Mouse (Mus musculus) thymus, adult 18-20 months (tissue): ENCODE measurements around the gene Ciao2a.

Experiments used
- DNase-seq, 2 experiments: peaks; one replicate each; pipeline ENCODE4 v3.0.0; 2022; ENCODE audit warnings: mixed read lengths in 2 of 2

Gene Ciao2a

DNA sequence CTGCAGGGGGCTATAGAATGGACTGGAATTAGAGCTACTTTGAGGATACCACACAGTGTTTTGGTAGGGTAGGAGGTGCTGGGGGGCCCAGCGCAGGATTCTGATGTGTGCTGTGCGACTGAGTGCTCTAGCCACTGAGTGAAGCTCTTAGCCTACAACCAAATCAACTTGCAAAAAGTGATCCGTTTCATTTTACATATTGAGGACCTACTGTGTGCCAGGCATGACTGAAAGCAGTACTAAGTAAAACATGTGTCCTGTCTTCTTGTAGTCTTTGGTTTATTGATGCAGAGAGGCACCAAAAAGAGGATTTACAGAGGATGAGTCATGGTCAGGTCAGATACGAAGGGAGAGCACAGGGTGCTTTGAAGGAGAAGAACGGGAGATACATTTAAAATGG lies 40.8 kb downstream of the Ciao2a start:
- DNase-seq = no peak

DNA sequence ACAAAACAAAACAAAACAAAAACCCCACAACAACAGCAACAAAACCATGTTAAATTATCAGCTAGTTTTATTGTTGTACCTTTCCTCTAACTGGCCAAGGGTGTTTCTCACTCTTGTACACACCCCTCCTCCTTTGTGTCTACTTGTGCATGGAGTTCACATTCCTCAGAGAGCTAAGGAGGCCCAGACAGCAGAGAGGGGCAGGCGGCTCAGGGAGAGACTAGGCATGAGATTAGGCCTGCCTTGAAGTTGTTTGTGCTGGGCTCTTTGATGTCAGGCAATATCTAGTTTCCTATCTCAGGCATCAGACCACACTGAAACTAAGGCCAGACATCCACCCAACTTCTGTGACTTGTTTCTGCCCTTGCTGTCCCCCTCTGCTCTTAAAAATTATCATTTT lies 41.8 kb downstream of the Ciao2a start:
- DNase-seq = no peak

DNA sequence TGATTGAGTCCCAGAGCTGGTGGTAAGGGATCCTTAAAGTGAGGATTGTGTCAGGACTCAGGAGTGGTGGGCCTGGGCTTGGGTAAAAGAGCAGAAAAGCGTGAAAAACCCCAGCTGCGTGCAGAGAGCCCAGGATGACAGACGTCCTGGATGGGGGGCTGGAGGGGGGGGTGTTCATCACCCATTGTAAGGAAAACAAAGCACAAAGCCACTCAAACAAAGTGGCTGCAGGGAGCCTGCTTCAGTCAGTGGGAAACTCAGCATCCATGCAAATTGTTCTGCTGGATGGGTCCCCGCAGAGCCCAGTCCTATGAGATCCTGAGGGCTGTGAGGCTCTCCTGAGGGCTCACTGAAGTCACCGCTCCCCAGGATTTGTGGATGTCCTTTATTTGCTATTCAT lies 44.1 kb downstream of the Ciao2a start:
- no peak for DNase-seq

DNA sequence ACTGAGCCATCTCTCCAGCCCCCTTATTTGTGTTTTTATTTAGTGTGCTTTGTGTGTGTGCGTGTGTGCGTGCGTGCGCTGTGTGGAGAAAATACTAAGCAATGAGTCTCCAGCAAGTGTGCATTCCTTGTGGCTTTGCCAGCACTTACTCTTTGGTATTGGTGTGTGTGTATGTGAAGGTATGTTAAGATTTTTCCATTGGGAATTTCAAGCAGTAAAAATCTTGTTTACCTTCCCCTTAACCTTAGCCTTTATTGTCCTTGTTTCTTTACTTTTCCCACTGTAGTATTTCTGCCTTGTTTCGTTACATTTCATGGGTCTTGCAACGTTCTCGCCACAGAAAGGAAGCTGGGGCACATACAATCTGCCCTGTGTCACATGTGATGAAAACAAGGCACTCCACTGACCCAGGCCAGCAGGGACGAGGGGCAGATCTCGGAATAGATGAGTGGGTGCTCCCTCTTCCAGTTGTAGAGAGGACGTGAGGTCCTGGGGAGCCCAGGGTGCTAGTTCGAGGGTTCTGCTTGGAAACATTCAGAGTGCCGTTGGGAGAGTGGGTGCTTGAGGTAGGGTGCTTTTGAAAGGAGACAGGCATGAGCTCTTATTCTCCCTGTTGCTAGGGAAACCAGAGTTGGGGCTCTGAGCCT lies 45.0 kb downstream of the Ciao2a start:
- DNase-seq = no peak

DNA sequence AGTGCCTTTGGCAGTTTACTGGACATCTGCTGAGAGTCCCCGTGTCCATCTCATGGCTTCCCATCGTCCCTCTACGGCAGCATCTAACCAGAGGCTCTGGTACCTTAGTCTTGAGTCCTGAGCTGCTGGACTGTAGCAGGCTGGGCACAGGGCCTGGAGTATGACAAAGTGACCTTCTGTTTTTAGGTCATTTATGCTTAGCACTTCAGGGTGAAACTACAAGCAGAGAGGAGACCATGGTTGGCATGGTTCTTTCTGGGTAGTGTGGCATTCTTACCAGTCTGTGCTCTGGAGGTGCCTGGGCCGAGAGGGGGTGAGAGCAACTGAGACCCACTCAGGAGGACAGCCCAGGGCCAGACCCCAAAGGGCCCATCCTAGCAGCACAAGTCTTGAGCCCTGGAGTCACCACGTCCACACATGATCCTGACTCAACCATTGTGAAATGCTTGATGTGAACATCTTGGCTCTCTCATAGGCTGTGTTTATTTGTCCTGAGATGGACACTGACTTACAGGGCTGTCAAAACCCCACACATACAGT lies 47.0 kb downstream of the Ciao2a start:
- no peak for DNase-seq

DNA sequence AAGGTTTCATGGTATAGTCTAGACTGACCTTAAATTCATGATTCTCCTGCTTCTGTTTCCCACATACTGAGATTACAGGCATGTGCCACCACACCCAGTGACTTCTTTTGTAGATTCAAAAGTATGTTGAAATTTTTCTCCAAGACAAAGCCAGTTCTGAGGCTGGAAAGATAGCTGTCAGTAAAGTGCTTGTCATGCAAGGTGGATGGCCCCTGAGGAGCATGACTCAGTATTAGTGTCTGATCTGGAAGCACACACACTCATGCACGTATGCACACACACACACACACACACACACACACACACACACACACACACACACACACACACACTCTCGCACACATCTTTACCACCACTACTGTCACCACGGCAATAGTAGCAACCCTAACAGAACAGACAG lies 48.6 kb downstream of the Ciao2a start:
- DNase-seq = no peak

DNA sequence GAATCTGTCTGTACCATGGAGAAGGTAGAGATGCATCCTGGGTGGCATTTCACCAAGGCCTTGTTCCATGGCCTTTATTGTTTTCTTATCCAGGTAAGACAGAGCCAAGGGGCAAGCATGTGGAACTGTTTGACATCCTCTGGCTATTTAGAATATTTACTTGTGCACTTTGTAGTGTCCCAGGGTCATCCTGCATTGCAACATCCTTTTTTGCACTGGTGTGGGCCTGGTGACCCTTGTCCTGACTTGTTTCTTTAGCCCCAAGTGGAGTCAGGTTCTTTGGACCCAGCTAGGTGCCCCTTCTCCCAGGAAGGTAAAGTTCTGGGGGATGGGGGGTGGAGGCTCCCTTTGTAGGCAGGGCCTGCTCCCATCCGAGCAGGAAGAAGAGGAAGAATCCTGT lies 51.6 kb downstream of the Ciao2a start:
- no peak for DNase-seq

DNA sequence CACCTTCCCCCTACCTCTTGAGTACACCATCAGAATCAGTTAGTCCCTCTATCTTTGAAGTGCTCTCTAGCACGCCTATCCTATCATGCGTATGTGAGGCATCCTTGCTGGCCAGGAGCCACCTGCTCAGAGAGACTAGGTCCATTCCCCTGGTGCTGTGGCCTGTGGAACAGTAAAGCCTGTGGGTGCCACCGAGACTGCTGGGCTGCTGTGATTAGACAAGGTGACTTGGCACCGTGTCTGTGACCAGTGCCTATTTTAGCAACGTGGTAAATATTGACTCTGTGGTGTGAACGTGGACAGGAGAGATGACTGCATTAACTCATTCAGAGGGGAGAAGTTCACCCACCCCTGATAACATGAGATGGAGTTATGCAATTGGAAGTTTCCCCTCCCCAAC lies 53.4 kb downstream of the Ciao2a start:
- no peak for DNase-seq

DNA sequence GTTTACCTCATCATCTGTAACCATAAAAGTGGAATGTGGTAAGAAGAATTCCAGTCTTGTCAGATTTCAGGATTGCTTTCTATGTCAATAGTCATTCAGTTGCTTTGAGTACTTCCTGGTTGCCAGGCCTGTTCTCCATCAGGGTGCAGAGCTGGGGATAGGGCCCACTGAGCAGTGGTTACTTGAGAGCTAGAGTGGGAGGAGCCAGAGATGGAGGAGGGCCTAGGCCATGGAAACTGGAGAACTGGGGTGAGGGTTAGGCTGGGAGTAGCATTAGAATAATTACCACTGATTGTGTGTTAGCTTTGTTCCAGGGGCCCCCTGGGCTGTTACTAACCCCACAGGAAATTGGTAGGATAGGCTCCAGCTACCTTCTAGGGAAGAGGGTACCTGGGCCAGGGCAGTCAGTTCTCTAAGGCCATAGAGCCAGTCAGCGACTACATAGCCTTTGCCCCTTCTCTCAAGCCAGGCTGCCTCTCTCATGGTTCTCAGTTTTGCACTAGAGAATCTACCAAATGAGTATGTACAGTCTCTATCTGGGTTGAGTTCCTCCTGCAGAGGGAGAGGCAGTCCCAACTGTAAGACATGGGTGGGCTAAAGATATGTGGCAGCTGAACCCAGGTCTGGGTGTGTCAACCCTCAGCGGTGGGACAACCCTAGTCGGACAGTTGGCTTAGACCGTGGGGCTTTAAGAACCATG lies 54.9 kb downstream of the Ciao2a start:
- no peak for DNase-seq

DNA sequence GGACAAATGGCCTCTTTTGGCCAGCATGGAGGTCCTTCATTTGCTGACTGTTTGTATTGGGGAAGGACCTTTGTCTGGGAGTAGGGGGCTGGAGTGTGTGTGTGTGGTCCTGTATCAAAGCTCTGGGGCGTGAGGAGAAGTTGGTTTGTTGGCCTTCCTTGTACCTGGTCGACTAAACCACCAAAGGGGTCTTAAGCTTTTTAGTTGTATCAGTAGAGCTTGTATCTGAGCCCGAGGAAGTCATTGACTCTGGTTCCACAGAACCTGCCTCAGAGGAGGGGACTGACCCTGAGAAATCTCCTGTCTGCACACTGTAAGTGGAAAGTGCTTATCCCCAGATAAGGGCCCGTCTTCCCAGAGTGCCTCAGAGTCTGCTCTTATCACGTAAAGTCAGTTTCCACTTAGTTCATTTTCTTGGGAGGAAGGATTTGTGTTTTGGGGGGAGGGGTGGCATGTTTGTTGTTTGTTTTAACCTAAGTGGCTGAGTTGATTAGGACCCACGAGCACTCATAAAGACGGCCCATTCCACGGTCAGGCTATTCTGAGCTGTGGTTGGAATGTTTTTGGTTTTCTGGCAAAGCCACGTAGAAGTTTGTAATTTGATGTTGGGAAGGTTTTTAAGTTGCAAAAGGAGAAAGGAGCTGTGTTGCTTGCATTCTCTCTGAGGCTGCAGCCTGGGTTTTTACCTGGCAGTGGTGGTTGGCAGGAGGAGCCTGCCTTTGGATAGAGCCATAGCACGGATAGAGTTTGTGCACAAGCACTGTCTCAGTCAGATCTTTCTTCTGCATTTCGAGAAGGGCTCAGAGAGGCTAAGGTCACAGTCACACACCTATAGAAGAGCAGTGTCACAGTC lies 55.6 kb downstream of the Ciao2a start:
- no peak for DNase-seq

DNA sequence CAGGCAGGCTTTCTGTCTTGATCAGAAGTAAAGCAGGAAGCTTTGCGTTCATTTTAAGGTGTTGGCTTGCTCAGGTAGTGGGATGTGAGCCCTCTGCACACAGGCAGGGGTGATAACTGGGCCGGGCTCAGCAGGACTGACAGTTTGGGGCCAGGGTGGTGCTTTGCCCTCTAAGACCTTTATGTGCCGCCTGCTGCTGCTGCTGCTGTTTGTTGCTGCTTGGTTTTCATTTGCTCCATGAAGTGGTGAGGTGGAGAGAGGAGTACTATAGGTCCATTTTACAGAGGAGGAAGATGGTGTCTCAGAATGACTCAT lies 56.2 kb downstream of the Ciao2a start:
- DNase-seq = no peak

DNA sequence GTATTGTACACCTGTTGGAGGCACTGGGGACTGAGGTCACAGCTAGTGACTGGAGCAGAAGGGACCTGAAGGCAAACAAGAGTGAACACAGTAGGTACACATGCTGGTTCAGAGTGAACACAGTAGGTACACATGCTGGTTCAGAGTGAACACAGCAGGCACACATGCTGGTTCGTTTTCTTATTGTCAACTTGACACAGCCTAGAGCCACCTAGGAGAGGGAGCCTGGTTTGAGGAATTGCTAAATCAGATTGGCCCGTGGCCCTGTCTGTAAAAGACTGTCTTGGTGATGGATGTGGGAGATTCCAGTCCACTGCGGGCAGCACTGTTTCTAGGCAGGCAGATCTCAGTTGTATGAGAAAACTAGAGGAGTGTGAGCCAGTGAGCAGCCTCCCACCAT lies 56.6 kb downstream of the Ciao2a start:
- no peak for DNase-seq

DNA sequence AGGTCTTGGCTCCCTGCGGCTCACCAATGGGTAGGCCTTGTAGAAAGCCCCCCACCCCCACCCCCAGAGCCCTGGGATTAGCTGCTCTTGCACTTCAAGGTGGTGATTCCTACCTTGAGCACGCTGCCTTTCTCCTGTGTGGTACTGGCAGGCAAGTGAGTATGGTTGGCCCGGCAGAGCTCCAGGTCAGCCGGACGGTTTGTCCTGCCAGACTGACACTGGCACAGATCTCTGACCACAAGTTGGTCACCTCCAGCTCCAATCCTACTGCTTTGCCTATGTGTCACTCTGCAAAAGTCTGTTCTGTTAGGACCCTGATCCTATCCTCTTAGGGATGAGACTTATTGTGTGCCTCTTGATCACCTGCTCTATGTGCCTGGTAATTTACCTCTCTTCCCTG lies 58.2 kb downstream of the Ciao2a start:
- no peak for DNase-seq

DNA sequence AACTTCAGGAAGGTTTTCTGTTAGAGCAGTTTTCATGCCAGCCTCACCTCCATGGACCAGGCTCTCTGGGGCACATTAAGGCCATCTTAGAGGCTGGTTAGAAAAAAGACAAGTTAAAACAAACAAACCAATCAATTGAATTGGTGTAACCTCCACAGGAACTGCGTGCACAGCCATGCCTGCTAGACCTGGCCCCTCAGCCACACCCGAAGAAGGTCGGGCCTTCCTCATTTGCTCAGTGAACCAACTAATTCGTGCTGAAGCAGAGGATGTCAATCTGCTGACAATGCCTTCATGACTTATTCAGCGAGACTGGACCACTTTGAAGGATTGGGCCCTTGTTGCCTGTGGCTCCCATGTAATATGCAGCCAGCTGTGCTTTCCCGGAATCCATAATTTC lies 60.0 kb downstream of the Ciao2a start:
- DNase-seq = no peak
